Mouse (Mus musculus) ovary, postnatal 36 days (tissue): ENCODE data around the gene Vmn1r88.
A peak's percentile ranks its signal among the peaks of the same experiment; 100 is the strongest.

Source experiments
- DNase-seq: peaks from one replicate; pipeline ENCODE4 v3.0.0; 2022; ENCODE audit warnings: low spot score, mixed read lengths

Vmn1r88 gene

DNA sequence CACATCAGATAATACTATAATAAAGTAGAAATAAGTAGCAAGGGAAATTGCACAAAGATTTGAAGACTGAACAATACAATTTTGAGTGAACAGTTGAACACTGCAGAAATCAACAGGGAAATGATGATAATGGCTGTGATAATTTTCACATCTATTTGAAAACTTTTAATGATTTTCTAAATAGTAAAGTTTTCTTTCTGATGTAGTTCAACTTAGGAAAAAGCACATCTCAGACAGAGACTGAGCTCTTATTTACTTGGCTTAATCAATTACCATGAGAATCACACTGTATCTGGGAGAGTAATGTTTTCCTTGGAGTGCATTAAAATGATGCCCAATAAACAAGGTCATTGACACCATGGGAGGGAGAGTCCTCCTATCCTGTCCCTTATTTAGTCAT lies at the start of gene Vmn1r88:
Gene Vmn1r88 (plus strand): TSS at position 301 of the 400 bp plus-strand sequence.
- no peak for DNase-seq

DNA sequence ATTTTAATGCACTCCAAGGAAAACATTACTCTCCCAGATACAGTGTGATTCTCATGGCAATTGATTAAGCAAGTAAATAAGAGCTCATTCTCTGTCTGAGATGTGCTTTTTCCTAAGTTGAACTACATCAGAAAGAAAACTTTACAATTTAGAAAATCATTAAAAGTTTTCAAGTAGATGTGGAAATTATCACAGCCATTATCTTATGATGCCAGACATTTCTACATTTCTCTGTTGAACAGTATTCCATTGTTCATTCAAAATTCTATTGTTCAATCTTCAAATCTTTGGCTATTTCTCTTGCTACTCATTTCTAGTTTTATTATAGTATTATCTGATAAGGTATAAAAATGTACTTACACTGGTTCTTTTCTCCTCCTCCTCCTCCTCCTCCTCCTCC lies 39.6 kb upstream of the Vmn1r88 start, which contains the start of gene Vmn1r86:
Gene Vmn1r86 (minus strand): TSS at position 101 of the 400 bp plus-strand sequence.
- DNase-seq: no peak

DNA sequence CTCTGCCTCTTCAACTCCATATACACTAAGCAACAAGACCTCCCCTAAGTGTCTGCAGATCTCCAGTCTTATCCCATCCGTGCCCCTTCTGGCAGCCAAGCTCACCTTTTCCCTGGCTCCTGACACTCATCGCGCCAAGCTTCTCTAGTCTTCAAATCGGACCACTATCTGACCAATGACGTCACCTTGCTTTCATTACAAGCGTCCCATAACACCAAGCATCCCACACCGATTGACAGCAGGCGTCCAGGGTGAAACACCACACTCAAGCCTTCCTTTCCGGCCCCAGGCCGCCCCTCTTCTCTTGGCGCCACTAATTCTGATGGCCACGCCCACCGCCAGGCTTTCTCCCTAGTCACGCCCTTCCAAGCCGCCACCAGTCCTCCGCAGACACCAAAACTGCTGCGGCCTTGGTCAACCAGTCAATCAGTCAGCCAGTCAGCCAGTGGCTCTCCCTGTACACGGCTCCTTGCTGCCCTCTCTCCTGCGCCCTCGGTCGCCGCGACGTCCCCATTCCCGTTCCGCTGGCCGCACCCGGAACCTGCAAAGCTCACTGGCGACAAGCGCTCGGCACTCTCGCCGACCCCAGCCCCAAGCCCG lies 35.7 kb upstream of the Vmn1r88 start:
- DNase-seq: peak; percentile 6

DNA sequence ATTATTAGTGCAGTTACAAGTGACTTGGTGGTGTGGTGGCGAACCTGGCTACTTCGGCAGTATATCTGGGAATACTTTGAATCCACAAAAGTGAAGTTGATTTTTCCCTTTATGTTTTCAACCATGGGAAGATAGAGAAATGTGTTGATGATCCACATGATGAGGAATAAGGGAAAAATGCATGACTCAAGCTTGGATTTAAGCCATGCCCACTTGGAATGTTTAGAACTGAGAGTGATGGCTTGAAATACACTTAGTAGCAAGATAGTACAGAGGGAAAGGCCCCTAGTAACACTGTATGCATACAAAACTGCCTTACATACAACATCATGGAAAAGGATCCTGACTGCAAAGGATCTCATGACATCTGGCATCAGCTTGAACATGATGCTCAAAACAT lies 27.5 kb upstream of the Vmn1r88 start:
- DNase-seq: no peak

DNA sequence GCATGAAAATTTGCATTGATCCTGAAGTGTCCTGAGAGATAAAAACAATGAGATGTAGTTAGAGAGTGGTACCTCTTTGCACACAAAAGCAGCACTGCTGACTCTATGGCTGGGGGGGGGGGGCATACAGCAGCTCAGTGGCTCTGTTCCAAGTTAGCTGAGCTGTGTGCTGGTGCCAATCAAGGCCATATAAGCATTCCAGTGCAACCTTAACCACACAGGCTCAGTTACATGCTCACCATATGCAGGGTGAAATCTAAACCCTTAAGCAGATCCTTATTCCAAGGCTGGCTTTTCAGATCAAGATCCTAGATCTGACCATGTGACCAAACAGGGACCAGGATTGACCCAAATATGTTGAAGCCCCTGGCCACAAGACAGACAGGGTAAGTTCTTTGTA lies 22.0 kb upstream of the Vmn1r88 start:
- no peak for DNase-seq

DNA sequence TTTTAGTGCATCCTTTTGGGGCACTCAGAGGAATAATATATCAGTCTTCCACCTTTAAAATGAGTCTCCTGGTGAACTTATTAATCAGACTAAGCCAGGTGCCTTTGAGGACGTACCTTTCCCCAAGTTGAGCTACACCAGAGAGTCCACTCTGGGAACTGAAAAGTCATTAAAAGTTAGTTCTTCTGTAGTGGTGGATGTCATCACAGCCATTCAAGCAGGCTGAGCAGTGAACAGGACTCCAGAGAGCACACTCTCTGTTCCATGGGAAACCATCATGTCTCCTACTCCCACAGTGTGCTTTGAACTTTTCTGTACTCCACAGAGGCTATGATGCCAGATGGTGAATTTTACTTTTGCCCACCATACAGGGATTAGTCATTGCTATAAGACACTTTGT lies 19.3 kb upstream of the Vmn1r88 start, which contains the start of gene Vmn1r87:
Gene Vmn1r87 (minus strand): TSS at position 101 of the 400 bp plus-strand sequence.
- no peak for DNase-seq

DNA sequence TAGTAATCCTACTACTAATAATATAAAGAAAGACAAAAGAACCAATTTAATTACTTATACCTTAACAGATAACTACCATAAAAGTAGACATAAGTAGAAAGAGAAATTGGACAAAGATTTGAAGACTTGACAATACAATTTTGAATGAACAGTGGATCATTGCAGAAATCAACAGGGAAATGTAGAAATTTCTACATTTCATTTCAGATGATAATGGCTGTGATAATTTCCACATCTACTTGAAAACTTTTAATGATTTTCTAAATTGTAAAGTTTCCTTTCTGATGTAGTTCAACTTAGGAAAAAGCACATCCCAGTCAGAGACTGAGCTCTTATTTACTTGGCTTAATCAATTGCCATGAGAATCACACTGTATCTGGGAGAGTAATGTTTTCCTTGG lies 53.4 kb downstream of the Vmn1r88 start, which contains the start of gene Vmn1r89:
Gene Vmn1r89 (plus strand): TSS at position 301 of the 400 bp plus-strand sequence.
- no peak for DNase-seq
